Mouse (Mus musculus): ENCODE results near the gene Zdhhc22.

GRCm38 (mm10) chr12:87021040-87021439, 30.8 kb upstream of the Zdhhc22 start, which contains the start of gene Tmem63c:
- no peak for TF ChIP-seq POLR2A (IDR thresholded peaks at IDR 0.05; ENCODE audit: insufficient read depth, low read length)
- no peak for TF ChIP-seq EP300 (IDR thresholded peaks at IDR 0.05; ENCODE audit: insufficient read depth, low read depth, low read length)
- TF ChIP-seq CTCF (IDR thresholded peaks at IDR 0.05; ENCODE audit: low read depth, low read length), result no peak
